Mouse (Mus musculus) monocyte, adult 5-6 weeks (primary cell): ENCODE results near the gene Olfr140. TPM values are rescaled to one million over a fixed set of nuclear protein-coding genes. Genes with fewer than 3 reads are reported as not detected.

Experiments used
- ATAC-seq: fragments of 153-309, 156-312 bp; replicated peaks from 2 replicates; pipeline ENCODE4 v1.8.0; 2017; ENCODE audit warnings: mild to moderate bottlenecking; ENCODE audit not compliant: low TSS enrichment, insufficient number of reproducible peaks, severe bottlenecking, poor library complexity, low FRiP score
- total RNA-seq: library from RNA; stranded (forward); fragments of 200-1000, 200-491, 200-594 nt; gene quantifications from 3 replicates; pipeline ENCODE4 v1.2.3, GENCODE M21; 2017

Olfr140 gene
- not detected in 3 replicates for total RNA-seq

DNA sequence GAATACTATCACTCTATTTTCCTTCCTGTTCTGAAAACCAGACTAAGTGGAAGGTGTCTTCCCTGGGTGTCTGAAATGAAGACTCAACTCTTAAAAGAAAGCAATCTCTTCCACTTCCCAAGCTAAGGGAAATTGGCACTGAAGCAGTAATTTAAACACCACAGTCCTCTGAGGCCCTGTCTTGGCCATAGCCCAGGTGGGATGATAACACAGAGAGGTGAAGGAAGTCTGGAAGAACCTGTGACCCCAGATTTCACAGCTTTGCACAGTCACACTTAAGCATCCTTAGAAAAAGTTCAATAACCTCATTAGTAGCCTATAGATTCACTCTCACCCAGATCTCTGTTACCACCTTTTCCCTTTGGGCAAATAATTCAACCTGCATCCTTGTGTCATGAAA is at the start of gene Olfr140:
TSS of gene Olfr140 (minus strand) at position 101 of the 400 bp plus-strand sequence.
- no peak for ATAC-seq

DNA sequence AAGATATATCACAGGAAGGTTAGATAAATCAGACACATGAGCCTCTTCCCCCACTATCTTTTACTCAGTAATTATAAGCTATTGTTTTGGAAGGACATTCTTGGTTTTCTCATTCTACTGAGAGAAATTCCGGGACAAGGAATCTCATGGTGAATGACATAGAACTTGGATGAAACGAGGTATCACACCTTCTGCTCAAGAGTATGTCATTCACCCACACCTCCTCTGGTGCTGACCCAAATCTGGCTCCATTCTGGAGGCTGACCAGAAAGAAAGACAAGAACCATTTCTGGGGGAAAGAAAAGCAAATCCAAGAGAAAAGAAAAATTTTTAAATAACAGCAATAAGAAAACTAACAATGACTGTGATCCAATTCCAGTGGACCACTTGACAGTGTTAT is 6.7 kb upstream of the Olfr140 start:
- no peak for ATAC-seq

DNA sequence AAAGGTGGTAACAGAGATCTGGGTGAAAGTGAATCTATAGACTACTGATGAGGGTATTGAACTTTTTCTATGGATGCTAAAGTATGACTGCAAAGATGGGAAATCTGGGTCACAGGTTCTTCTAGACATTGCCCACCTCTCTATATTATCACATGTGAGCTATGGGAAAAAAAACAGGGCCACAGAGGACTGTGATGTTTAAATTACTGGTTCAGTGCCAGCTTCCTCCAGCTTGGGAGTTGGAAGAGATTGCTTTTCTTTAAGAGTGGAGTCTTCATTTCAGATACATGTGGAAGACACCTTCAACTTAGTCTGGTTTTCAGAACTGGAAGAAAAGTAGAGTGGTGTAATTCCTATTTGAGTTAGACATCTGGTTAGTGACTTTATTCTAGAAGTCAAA is 28.4 kb downstream of the Olfr140 start, which contains the start of gene Olfr1265:
TSS of gene Olfr1265 (plus strand) at position 301 of the 400 bp plus-strand sequence.
- ATAC-seq: no peak

DNA sequence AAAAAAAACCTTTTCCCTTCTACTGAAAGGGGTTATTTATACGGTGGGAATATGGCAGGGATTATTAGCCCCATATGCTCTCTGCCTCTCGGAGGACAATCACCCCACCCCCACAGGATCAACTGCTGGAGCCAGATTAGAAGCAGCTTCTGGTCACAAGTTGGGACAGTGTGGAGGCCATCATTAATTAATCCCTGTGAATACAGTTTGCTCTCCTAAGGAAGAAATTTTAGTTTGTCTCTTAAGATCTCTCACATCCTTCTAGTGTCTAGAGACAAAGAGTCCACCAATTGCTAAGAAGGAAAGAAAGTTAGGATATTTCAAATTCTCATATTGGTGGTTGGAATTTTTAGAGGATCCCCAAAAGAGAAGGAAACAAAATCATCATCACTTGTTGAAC is 37.9 kb downstream of the Olfr140 start, which contains the start of gene Olfr1264:
TSS of gene Olfr1264 (minus strand) at position 101 of the 400 bp plus-strand sequence.
- ATAC-seq: no peak

DNA sequence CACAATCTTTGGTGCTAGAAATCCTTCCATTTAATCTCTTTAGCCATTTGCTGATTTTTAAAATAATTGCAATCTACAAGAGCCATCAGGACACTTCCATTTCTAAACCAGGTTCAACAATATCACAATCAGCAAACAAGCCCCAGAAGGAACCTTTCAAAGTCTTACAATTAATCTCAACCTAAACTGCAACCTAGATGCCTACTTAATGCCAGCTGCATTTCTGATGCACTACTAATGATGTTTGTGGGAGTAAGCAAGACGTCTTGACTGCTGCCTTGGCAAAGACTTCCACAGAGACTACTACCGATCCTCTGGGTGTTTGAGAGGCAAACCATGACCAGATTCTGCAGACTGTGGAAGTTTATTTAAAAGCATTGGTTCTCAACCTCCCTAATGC is 51.6 kb downstream of the Olfr140 start, which contains the start of gene Olfr1263:
TSS of gene Olfr1263 (plus strand) at position 301 of the 400 bp plus-strand sequence.
- ATAC-seq: no peak

DNA sequence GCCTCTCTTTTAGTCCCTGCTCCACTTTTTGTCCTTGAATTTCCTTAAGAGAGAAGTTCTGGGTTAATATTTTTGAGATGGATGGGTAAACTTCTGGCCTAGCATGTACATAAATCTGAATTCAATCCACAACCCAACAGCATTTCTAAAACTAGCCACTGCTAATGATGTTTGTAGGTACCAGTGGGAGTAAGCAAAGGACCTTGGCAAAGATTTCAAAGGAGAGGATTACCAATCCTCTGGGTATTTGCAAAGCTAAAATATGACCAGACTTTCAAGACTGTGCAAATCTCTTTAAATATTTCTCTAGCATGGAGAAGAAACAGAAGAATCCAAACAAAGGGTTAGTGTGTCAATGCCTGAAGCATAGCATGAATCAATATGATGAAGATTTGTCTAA is 63.5 kb downstream of the Olfr140 start, which contains the start of gene Olfr1262:
TSS of gene Olfr1262 (plus strand) at position 301 of the 400 bp plus-strand sequence.
- ATAC-seq: no peak

Other genes with a start within 250 kb of the Olfr140 start
- not detected in 3 replicates for gene Olfr1256, start 222.0 kb downstream of the Olfr140 start, total RNA-seq
- not detected in 3 replicates for gene Olfr48, start 215.4 kb downstream of the Olfr140 start, total RNA-seq
- gene Olfr1257, start 185.2 kb downstream of the Olfr140 start, total RNA-seq: not detected in 3 replicates
- 0.19 TPM in 1 of 3 replicates, not detected in the others for gene Olfr1258, start 136.3 kb downstream of the Olfr140 start, total RNA-seq
- 1.1 TPM in 1 of 3 replicates, not detected in the others for gene Olfr1259, start 114.9 kb downstream of the Olfr140 start, total RNA-seq
- not detected in 3 replicates for gene Olfr1260, start 89.3 kb downstream of the Olfr140 start, total RNA-seq
- not detected in 3 replicates for gene Olfr1261, start 72.4 kb downstream of the Olfr140 start, total RNA-seq
- not detected in 3 replicates for gene Olfr1262, start 63.4 kb downstream of the Olfr140 start, total RNA-seq
- not detected in 3 replicates for gene Olfr1263, start 51.5 kb downstream of the Olfr140 start, total RNA-seq
- gene Olfr1264, start 38.0 kb downstream of the Olfr140 start, total RNA-seq: not detected in 3 replicates
- gene Olfr1265, start 28.3 kb downstream of the Olfr140 start, total RNA-seq: not detected in 3 replicates
- gene Olfr1269, start 57.8 kb upstream of the Olfr140 start, total RNA-seq: not detected in 3 replicates
- gene Olfr32, start 78.7 kb upstream of the Olfr140 start, total RNA-seq: not detected in 3 replicates
- not detected in 3 replicates for gene Olfr1270, start 89.5 kb upstream of the Olfr140 start, total RNA-seq
- not detected in 3 replicates for gene Olfr1506, start 160.9 kb upstream of the Olfr140 start, total RNA-seq
- gene Olfr142, start 194.0 kb upstream of the Olfr140 start, total RNA-seq: not detected in 3 replicates
- not detected in 3 replicates for gene Olfr1271, start 207.4 kb upstream of the Olfr140 start, total RNA-seq
- gene Olfr1272, start 229.2 kb upstream of the Olfr140 start, total RNA-seq: not detected in 3 replicates